Mouse (Mus musculus) stomach, postnatal 0 days (tissue): ENCODE results near the gene Slc25a18. TPM values are rescaled to one million over a fixed set of nuclear protein-coding genes. Genes with fewer than 3 reads are reported as not detected.
"Not testable (repeated sequence)": the region's sequence is repeated elsewhere in the genome, so short reads cannot be mapped to it uniquely, and the experiment has no call there.

ENCODE experiments used
- ATAC-seq: fragments of 200-750 bp; cut with Nextera tagmentation; 2 replicates; pipeline ENCODE4 v1.8.0; 2017; ENCODE audit not compliant: low FRiP score, low TSS enrichment
- DNase-seq: peaks from one replicate; pipeline ENCODE4 v3.0.0-alpha.2; 2016; ENCODE audit warnings: low spot score
- H3K27ac ChIP-seq: fragments of 300-500 bp; sonication (generic); replicated peaks from 2 replicates; pipeline ENCODE4 v1.5.1; 2014; ENCODE audit warnings: mild to moderate bottlenecking, control low read depth
- H3K27me3 ChIP-seq: fragments of 300-500 bp; sonication (generic); 2 replicates; pipeline ENCODE4 v1.6.1; 2014; ENCODE audit warnings: low read length; ENCODE audit not compliant: control insufficient read depth, insufficient read depth
- H3K36me3 ChIP-seq: fragments of 300-500 bp; sonication (generic); 2 replicates; pipeline ENCODE4 v1.6.1; 2014; ENCODE audit warnings: low read length, mixed read lengths; ENCODE audit not compliant: control insufficient read depth, insufficient read depth
- H3K4me1 ChIP-seq: fragments of 300-500 bp; sonication (generic); replicated peaks from 2 replicates; pipeline ENCODE4 v1.6.1; 2014; ENCODE audit warnings: antibody characterized with exemption; ENCODE audit not compliant: control insufficient read depth, insufficient read depth
- H3K4me2 ChIP-seq: fragments of 300-500 bp; sonication (generic); replicated peaks from 2 replicates; pipeline ENCODE4 v1.6.1; 2014; ENCODE audit warnings: low read depth, mild to moderate bottlenecking, control low read depth, moderate library complexity
- H3K4me3 ChIP-seq: fragments of 300-500 bp; sonication (generic); 2 replicates; pipeline ENCODE4 v1.5.1; 2014; ENCODE audit warnings: low read depth, low read length, control low read depth
- H3K9ac ChIP-seq: fragments of 300-500 bp; sonication (generic); 2 replicates; pipeline ENCODE4 v1.6.1; 2014; ENCODE audit warnings: mild to moderate bottlenecking, low read length, control low read depth, mixed read lengths
- H3K9me3 ChIP-seq: fragments of 300-500 bp; sonication (generic); 2 replicates; pipeline ENCODE4 v1.6.1; 2016; ENCODE audit warnings: low read length; ENCODE audit not compliant: control insufficient read depth
- CTCF ChIP-seq: IDR thresholded peaks from 2 replicates; pipeline ENCODE4 v1.5.1; 2016; ENCODE audit warnings: antibody characterized with exemption, low read depth, mild to moderate bottlenecking, moderate library complexity
- EP300 ChIP-seq: optimal IDR thresholded peaks from 2 replicates; pipeline ENCODE3; 2016; ENCODE audit warnings: antibody characterized with exemption
- WGBS: fragments of 180-500 bp; shearing (Covaris S2); extraction: QIAGEN DNeasy Blood & Tissue Kit; methylation state at CpG from one replicate; pipeline ENCODE4 v1.1.7; 2014; 5-methylcytosine and 5-hydroxymethylcytosine counted together
- polyA plus RNA-seq: library from polyadenylated mRNA; unstranded; fragments of >200 nt; fragmentation: Nextera tagmentation; extraction: Ambion mirVana; gene quantifications from 2 replicates; pipeline ENCODE4 v1.2.1, GENCODE M21; 2015

Slc25a18 gene
- polyA plus RNA-seq, 1 experiment from 2014 or later = 0.10 TPM

DNA sequence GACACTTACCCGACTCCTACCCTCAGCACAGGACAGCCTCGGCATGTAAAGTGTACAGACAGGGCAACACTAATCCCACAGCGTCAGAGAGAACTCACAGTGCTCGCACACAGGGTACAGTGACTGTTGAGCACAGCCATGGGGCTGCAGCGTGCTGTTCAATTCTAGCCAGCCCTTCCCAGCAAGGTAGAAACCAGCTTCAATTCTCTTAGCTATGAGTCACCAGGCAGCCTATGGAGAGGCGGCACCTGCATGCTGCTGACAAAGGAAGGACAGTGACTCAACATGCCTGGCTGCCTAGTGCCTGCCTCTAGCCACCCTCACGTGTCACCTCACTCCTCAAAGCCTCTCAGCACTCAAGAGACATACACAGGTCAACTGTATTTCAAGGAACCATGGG, 24.6 kb downstream of the Slc25a18 start:
- H3K27me3 ChIP-seq = no peaks in the 10 kb centered on the region
- H3K9ac ChIP-seq = no peak overlapping the region
- H3K36me3 ChIP-seq = peaks cover 30% of the 10 kb centered on the region
- ATAC-seq (peak; percentile 91), DNase-seq (peak; percentile 58)
- 70% methylated on average over 7 of the region's 7 CpGs for WGBS
- H3K4me1 ChIP-seq = no peaks in the 10 kb centered on the region
- H3K4me2 ChIP-seq = no peak overlapping the region
- no peak overlapping the region for H3K4me3 ChIP-seq
- peak overlapping the region; percentile 82 for H3K27ac ChIP-seq
- no peaks in the 10 kb centered on the region for H3K9me3 ChIP-seq
- TF ChIP-seq CTCF (no peak), EP300 (no peak)

DNA sequence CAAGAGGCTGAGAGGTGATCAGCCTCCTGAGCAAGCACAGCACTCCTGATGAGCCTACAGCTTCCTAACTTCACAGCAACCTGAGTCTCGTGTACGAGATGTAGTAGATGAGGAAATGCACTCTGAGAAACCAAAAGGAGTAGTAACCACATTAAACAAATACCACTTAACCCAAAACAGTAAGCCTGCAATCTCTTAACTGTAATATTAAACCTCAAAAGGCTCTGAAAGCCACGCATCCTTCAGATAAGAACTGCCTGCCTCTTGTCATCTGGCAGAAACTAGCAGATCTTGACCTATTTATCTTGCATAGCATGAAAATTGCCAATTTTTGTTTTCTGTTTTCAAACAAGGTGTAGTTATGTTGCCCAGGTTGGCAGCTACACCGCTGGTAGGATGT, 25.5 kb downstream of the Slc25a18 start:
- H3K4me2 ChIP-seq = no peak overlapping the region
- WGBS = 80% methylated on average over 4 of the region's 4 CpGs
- peaks cover 23% of the 10 kb centered on the region for H3K36me3 ChIP-seq
- TF ChIP-seq CTCF (no peak), EP300 (no peak)
- DNase-seq (no peak), ATAC-seq (no peak)
- H3K9me3 ChIP-seq = no peaks in the 10 kb centered on the region
- H3K9ac ChIP-seq = no peak overlapping the region
- no peaks in the 10 kb centered on the region for H3K4me1 ChIP-seq
- no peaks in the 10 kb centered on the region for H3K27me3 ChIP-seq
- H3K27ac ChIP-seq = peak overlapping the region; percentile 63
- H3K4me3 ChIP-seq = no peak overlapping the region

GRCm38 (mm10) chr6:120799581-120800041, 26.2 kb downstream of the Slc25a18 start:
- Histone ChIP-seq H3K36me3 (peaks cover 23% of the 10 kb centered on the region), H3K27me3 (no peaks in the 10 kb centered on the region), H3K9me3 (no peaks in the 10 kb centered on the region), H3K4me1 (no peaks in the 10 kb centered on the region), H3K9ac (no peak overlapping the region), H3K4me3 (no peak overlapping the region), H3K27ac (0 out of 2 replicates have a peak overlapping the region, but pooled peaks have one; percentile 63), H3K4me2 (no peak overlapping the region)
- DNase-seq (no peak), ATAC-seq (no peak; the same call in 1 of the 2 replicates)
- TF ChIP-seq CTCF = no peak
- no peak for TF ChIP-seq EP300
- 82% methylated on average over 4 of the region's 4 CpGs for WGBS

DNA sequence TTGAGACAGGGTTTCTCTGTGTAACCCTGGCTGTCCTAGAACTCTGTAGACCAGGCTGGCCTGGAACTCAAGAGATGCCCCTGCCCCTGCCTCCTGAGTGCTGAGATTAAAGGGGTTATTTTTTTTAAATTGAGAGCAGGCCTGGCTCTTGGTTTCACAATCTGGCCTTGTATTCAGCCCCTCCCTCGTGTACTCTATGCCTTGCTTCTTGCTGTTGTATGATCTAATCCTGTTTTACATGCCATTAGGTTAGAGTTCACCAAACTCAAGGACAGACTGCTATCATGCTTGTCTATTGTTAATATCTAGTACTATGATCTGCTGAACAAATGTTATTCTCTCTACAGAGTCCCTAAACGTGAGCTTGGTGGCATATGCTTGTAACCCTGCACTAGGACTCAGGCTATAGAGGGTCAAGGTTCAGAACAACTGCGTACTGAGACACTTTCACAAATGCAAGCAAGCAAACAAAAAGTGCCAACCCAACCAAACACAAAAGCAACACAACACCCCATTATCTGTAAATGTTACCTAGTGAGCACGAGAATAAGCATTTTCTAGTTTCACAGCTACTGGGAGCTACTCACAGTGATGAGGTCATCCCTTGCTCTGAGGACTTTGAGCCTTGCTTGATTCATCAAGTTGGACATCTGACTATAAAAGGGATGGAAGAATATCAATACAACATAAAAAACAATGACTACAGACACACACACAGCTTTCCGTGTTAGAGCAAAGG, 33.8 kb downstream of the Slc25a18 start:
- Histone ChIP-seq H3K27ac (peak overlapping the region; percentile 65), H3K4me1 (no peaks in the 10 kb centered on the region), H3K4me3 (no peak overlapping the region), H3K9ac (no peak overlapping the region), H3K36me3 (peaks cover 21% of the 10 kb centered on the region), H3K27me3 (no peaks in the 10 kb centered on the region), H3K9me3 (no peaks in the 10 kb centered on the region), H3K4me2 (no peak overlapping the region)
- 63% methylated on average over 5 of the region's 5 CpGs for WGBS
- peak; percentile 31 for DNase-seq
- peak; percentile 87 for ATAC-seq
- TF ChIP-seq EP300 (no peak), CTCF (no peak)

DNA sequence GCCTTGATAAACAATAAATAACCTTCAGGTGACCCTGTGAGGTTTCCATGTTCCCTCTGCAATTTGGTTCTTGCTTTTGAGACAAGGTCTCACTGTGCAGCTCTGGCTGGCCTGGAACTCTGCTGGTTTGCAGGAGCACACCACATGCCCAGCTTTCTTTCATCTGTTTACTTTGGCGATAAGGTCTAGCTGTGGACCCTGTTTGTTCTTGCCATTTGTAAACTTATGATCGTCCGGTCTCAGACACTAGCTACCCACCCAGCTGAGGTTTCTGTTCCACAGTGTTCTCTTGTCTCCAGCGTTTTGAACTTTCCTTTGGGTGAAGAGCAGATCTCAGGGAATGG, 34.3 kb downstream of the Slc25a18 start:
- Histone ChIP-seq H3K4me2 (no peak overlapping the region), H3K9ac (no peak overlapping the region), H3K4me3 (no peak overlapping the region), H3K27me3 (no peaks in the 10 kb centered on the region), H3K27ac (peak overlapping the region; percentile 65), H3K9me3 (no peaks in the 10 kb centered on the region), H3K4me1 (no peaks in the 10 kb centered on the region), H3K36me3 (peaks cover 20% of the 10 kb centered on the region)
- TF ChIP-seq CTCF (no peak), EP300 (no peak)
- WGBS = 61% methylated on average over 4 of the region's 4 CpGs
- peak; percentile 82 for ATAC-seq
- DNase-seq = no peak

- DNase-seq, H3K36me3 ChIP-seq, H3K27me3 ChIP-seq, H3K4me3 ChIP-seq, H3K27ac ChIP-seq, H3K9ac ChIP-seq, H3K4me2 ChIP-seq, H3K9me3 ChIP-seq, H3K4me1 ChIP-seq, ATAC-seq: not testable (repeated sequence)
- WGBS = over 99% methylated on average over 7 of the region's 10 CpGs
Measured at GRCm38 (mm10) chr6:120811999-120812398, 38.6 kb downstream of the Slc25a18 start.
